ENCODE assay signal across 19 mouse cellular contexts in the genomic region with DNA sequence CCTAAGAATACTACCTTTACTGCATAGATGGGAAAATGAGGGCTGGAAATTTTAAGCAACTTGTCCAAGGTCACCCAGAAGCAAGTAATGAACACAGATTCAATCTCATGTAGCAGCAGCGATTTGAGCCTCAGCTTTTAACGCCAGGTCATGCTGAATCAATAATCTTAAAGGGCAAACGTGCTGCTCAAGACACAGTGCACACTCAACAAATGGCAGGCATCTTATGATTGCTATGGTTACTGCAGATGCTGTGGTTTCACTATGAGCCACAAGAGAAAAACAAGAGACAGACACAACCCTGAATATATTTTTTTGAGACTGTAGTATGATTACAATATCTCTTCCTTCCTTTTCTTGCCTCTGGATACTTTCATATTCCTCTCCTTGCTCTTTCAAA.
DNase-seq lines count a peak whose midpoint lies in the region; ATAC-seq and TF ChIP-seq lines count a peak whose summit lies in the region.
"Had no signal": no experiment of that assay in that cellular context is flagged by ENCODE, and none has a peak within 500 bp of the region (broad histone marks: within the 10 kb centered on the region; RNA-seq: fewer than 3 reads in every experiment).

No protein-coding gene starts in this region.

- no peak for ATAC-seq in hindbrain, embryonic 12.5 days (ENCODE audit: low FRiP score)
- no peak for ATAC-seq in hindbrain, embryonic 14.5 days (ENCODE audit: low FRiP score)
- peak; percentile 56; the same call in 1 of the 2 replicates for ATAC-seq in midbrain, embryonic 12.5 days (ENCODE audit: low FRiP score, low read depth)
- ATAC-seq in midbrain, embryonic 16.5 days: peak; percentile 80; the same call in 1 of the 2 replicates
- ATAC-seq in intestine, embryonic 15.5 days: no peak
- ATAC-seq: activated CD4-positive, CD25-positive, alpha-beta regulatory T cell, adult 4 months; forebrain, embryonic 15.5 days; intestine, embryonic 16.5 days; Patski had no signal

- no peak for DNase-seq in hindbrain, embryonic 14.5 days (ENCODE audit: low spot score)
- DNase-seq in brain, embryonic 14.5 days (ENCODE audit: low read depth): peak; percentile 55
- DNase-seq in kidney, adult 18-20 months: no peak
- DNase-seq: adrenal gland, postnatal 14 days; cerebellum, adult 2 months; cerebellum, postnatal 10 days; gastrocnemius, postnatal 14 days; heart, postnatal 4 days had no signal

- H3K9ac ChIP-seq in hindbrain, embryonic 12.5 days: no peak overlapping the region
- H3K9ac ChIP-seq in hindbrain, embryonic 14.5 days: no peak overlapping the region
- H3K9ac ChIP-seq in midbrain, embryonic 12.5 days (replicated peaks): no peak overlapping the region
- H3K9ac ChIP-seq in midbrain, embryonic 16.5 days (ENCODE audit: low read depth, low read length): no peak overlapping the region
- H3K9ac ChIP-seq in intestine, embryonic 15.5 days: no peak overlapping the region
- H3K9ac ChIP-seq: forebrain, embryonic 15.5 days; heart, embryonic 13.5 days had no signal

- H3K4me1 ChIP-seq in hindbrain, embryonic 12.5 days: no peaks in the 10 kb centered on the region
- H3K4me1 ChIP-seq in hindbrain, embryonic 14.5 days (replicated peaks; ENCODE audit: control insufficient read depth, insufficient read depth, low read length): 0 out of 2 replicates have a peak, but pooled peaks cover 4% of the 10 kb centered on the region
- no peaks in the 10 kb centered on the region for H3K4me1 ChIP-seq in midbrain, embryonic 12.5 days
- H3K4me1 ChIP-seq in midbrain, embryonic 16.5 days (ENCODE audit: control insufficient read depth, insufficient read depth, low read length): no peaks in the 10 kb centered on the region
- no peaks in the 10 kb centered on the region for H3K4me1 ChIP-seq in intestine, embryonic 15.5 days (replicated peaks)
- H3K4me1 ChIP-seq: embryonic facial prominence, embryonic 10.5 days; forebrain, embryonic 15.5 days; heart, embryonic 13.5 days had no signal

- TF ChIP-seq CTCF in brain, embryonic 14.5 days (IDR thresholded peaks at IDR 0.05; ENCODE audit: borderline replicate concordance, extremely low read depth, insufficient read depth, insufficient read length): no peak

- H3K27ac ChIP-seq in hindbrain, embryonic 12.5 days: peak overlapping the region; percentile 18; the same call in 1 of the 2 replicates
- no peak overlapping the region for H3K27ac ChIP-seq in hindbrain, embryonic 14.5 days
- H3K27ac ChIP-seq in midbrain, embryonic 12.5 days (replicated peaks): no peak overlapping the region
- peak overlapping the region; percentile 41 for H3K27ac ChIP-seq in midbrain, embryonic 16.5 days (ENCODE audit: low read length)
- no peak overlapping the region for H3K27ac ChIP-seq in intestine, embryonic 15.5 days
- H3K27ac ChIP-seq: embryonic facial prominence, embryonic 10.5 days; forebrain, embryonic 15.5 days; heart, embryonic 13.5 days had no signal

- no peaks in the 10 kb centered on the region for H3K9me3 ChIP-seq in hindbrain, embryonic 12.5 days (replicated peaks)
- no peaks in the 10 kb centered on the region for H3K9me3 ChIP-seq in hindbrain, embryonic 14.5 days (ENCODE audit: control insufficient read depth, low read length)
- no peaks in the 10 kb centered on the region for H3K9me3 ChIP-seq in midbrain, embryonic 12.5 days
- no peaks in the 10 kb centered on the region; the same call in 1 of the 2 replicates for H3K9me3 ChIP-seq in midbrain, embryonic 16.5 days (replicated peaks; ENCODE audit: control insufficient read depth, low read length, poor library complexity, severe bottlenecking)
- no peaks in the 10 kb centered on the region for H3K9me3 ChIP-seq in intestine, embryonic 15.5 days
- H3K9me3 ChIP-seq: embryonic facial prominence, embryonic 10.5 days; forebrain, embryonic 15.5 days; heart, embryonic 13.5 days had no signal

- H3K36me3 ChIP-seq in hindbrain, embryonic 12.5 days: no peaks in the 10 kb centered on the region
- H3K36me3 ChIP-seq in hindbrain, embryonic 14.5 days (replicated peaks; ENCODE audit: control insufficient read depth, insufficient read depth): peaks cover 10% of the 10 kb centered on the region; the same call in 1 of the 2 replicates
- H3K36me3 ChIP-seq in midbrain, embryonic 12.5 days: no peaks in the 10 kb centered on the region
- no peaks in the 10 kb centered on the region for H3K36me3 ChIP-seq in midbrain, embryonic 16.5 days (ENCODE audit: control insufficient read depth, insufficient read depth, low read length)
- H3K36me3 ChIP-seq in intestine, embryonic 15.5 days: no peaks in the 10 kb centered on the region
- H3K36me3 ChIP-seq: embryonic facial prominence, embryonic 10.5 days; forebrain, embryonic 15.5 days; heart, embryonic 13.5 days had no signal

- no peak overlapping the region for H3K4me3 ChIP-seq in hindbrain, embryonic 12.5 days
- no peak overlapping the region for H3K4me3 ChIP-seq in hindbrain, embryonic 14.5 days (replicated peaks; ENCODE audit: low read length)
- no peak overlapping the region for H3K4me3 ChIP-seq in midbrain, embryonic 12.5 days
- H3K4me3 ChIP-seq in midbrain, embryonic 16.5 days (ENCODE audit: low read depth, low read length): no peak overlapping the region
- H3K4me3 ChIP-seq in intestine, embryonic 15.5 days (replicated peaks): no peak overlapping the region
- H3K4me3 ChIP-seq: embryonic facial prominence, embryonic 10.5 days; forebrain, embryonic 15.5 days; heart, embryonic 13.5 days had no signal

- no peaks in the 10 kb centered on the region for H3K27me3 ChIP-seq in hindbrain, embryonic 12.5 days
- H3K27me3 ChIP-seq in hindbrain, embryonic 14.5 days (ENCODE audit: control insufficient read depth, insufficient read depth, low read length): no peaks in the 10 kb centered on the region
- H3K27me3 ChIP-seq in midbrain, embryonic 12.5 days: no peaks in the 10 kb centered on the region
- no peaks in the 10 kb centered on the region for H3K27me3 ChIP-seq in midbrain, embryonic 16.5 days (ENCODE audit: control insufficient read depth, insufficient read depth, low read depth, low read length)
- no peaks in the 10 kb centered on the region for H3K27me3 ChIP-seq in intestine, embryonic 15.5 days (replicated peaks)
- H3K27me3 ChIP-seq: CH12.LX; forebrain, embryonic 15.5 days; heart, embryonic 13.5 days; Patski had no signal

- 78% methylated on average over 3 of the region's 3 CpGs for WGBS in hindbrain, embryonic 12.5 days
- WGBS in hindbrain, embryonic 14.5 days: 69% methylated on average over 3 of the region's 3 CpGs
- 62% methylated on average over 3 of the region's 3 CpGs for WGBS in midbrain, embryonic 12.5 days
- WGBS in midbrain, embryonic 16.5 days: 62% methylated on average over 3 of the region's 3 CpGs
- 69% methylated on average over 3 of the region's 3 CpGs for WGBS in intestine, embryonic 15.5 days

- no peak for TF ChIP-seq POLR2A in brain, embryonic 14.5 days (IDR thresholded peaks at IDR 0.05; ENCODE audit: borderline replicate concordance, extremely low read depth, insufficient read depth, insufficient read length, poor library complexity, severe bottlenecking)

- H3K4me2 ChIP-seq in hindbrain, embryonic 12.5 days (replicated peaks): no peak overlapping the region
- H3K4me2 ChIP-seq in hindbrain, embryonic 14.5 days (replicated peaks): no peak overlapping the region
- no peak overlapping the region for H3K4me2 ChIP-seq in midbrain, embryonic 12.5 days (replicated peaks)
- no peak overlapping the region for H3K4me2 ChIP-seq in midbrain, embryonic 16.5 days (ENCODE audit: low read length)
- no peak overlapping the region for H3K4me2 ChIP-seq in intestine, embryonic 15.5 days (replicated peaks)
- H3K4me2 ChIP-seq: forebrain, embryonic 15.5 days; heart, embryonic 13.5 days had no signal

Comparison
In these comparisons a context has a peak if more than half of its experiments do, and no peak if none do; other contexts are left out.
1. H3K27ac ChIP-seq: peak in hindbrain, embryonic 12.5 days (single experiment) and midbrain, embryonic 16.5 days (single experiment); none in hindbrain, embryonic 14.5 days (single experiment), midbrain, embryonic 12.5 days (single experiment) and intestine, embryonic 15.5 days (single experiment).
2. ATAC-seq: peak in midbrain, embryonic 12.5 days (single experiment) and midbrain, embryonic 16.5 days (single experiment); none in hindbrain, embryonic 12.5 days (single experiment), hindbrain, embryonic 14.5 days (single experiment) and intestine, embryonic 15.5 days (single experiment).